Mouse (Mus musculus) heart, embryonic 11.5 days (tissue): Measurements from ENCODE around the gene Csrp3. TPM values are rescaled to one million over a fixed set of nuclear protein-coding genes. Genes with fewer than 3 reads are reported as not detected.

Experiments used
- ATAC-seq: fragments of 200-750 bp; cut with Nextera tagmentation; replicated peaks from 2 replicates; pipeline ENCODE4 v1.8.0; 2017; ENCODE audit warnings: moderate library complexity; ENCODE audit not compliant: insufficient number of reproducible peaks, low FRiP score, low TSS enrichment
- H3K27ac ChIP-seq: fragments of 300-500 bp; sonication (generic); 2 replicates; pipeline ENCODE4 v1.5.1; 2014; ENCODE audit warnings: mild to moderate bottlenecking, low read depth, low read length
- H3K27me3 ChIP-seq: fragments of 300-500 bp; sonication (generic); 2 replicates; pipeline ENCODE4 v1.6.1; 2014; ENCODE audit warnings: mild to moderate bottlenecking, low read length, mixed read lengths; ENCODE audit not compliant: control insufficient read depth, insufficient read depth
- H3K36me3 ChIP-seq: fragments of 300-500 bp; sonication (generic); 2 replicates; pipeline ENCODE4 v1.6.1; 2014; ENCODE audit warnings: mild to moderate bottlenecking, low read length, moderate library complexity, mixed read lengths; ENCODE audit not compliant: control insufficient read depth, insufficient read depth
- H3K4me1 ChIP-seq: fragments of 300-500 bp; sonication (generic); 2 replicates; pipeline ENCODE4 v1.6.1; 2014; ENCODE audit warnings: low read length; ENCODE audit not compliant: control insufficient read depth, insufficient read depth
- H3K4me2 ChIP-seq: fragments of 300-500 bp; sonication (generic); 2 replicates; pipeline ENCODE4 v1.6.1; 2014; ENCODE audit warnings: mild to moderate bottlenecking, moderate library complexity
- H3K4me3 ChIP-seq: fragments of 300-500 bp; sonication (generic); 2 replicates; pipeline ENCODE4 v1.5.1; 2014; ENCODE audit warnings: low read depth, low read length
- H3K9ac ChIP-seq: fragments of 300-500 bp; sonication (generic); 2 replicates; pipeline ENCODE4 v1.6.1; 2014; ENCODE audit warnings: mild to moderate bottlenecking, low read depth, low read length, moderate library complexity
- H3K9me3 ChIP-seq: fragments of 300-500 bp; sonication (generic); replicated peaks from 2 replicates; pipeline ENCODE4 v1.6.1; 2016; ENCODE audit warnings: low read length; ENCODE audit not compliant: control insufficient read depth
- WGBS: fragments of 180-500 bp; shearing (Covaris S2); extraction: QIAGEN DNeasy Blood & Tissue Kit; methylation state at CpG from one replicate; pipeline ENCODE4 v1.1.7; 2014; ENCODE audit not compliant: insufficient replicate concordance; 5-methylcytosine and 5-hydroxymethylcytosine counted together
- polyA plus RNA-seq: library from polyadenylated mRNA; unstranded; fragments of >200 nt; fragmentation: Nextera tagmentation; extraction: Ambion mirVana; gene quantifications from 2 replicates; pipeline ENCODE4 v1.2.1, GENCODE M21; 2014

The Csrp3 gene
- polyA plus RNA-seq, 1 experiment from 2014 or later = 1,436 TPM

- Histone ChIP-seq H3K9ac (no peak overlapping the region), H3K9me3 (no peaks in the 10 kb centered on the region), H3K27ac (peak overlapping the region; percentile 66), H3K36me3 (peaks cover under 1% of the 10 kb centered on the region; the same call in 1 of the 2 replicates), H3K4me1 (peaks cover 41% of the 10 kb centered on the region), H3K4me3 (no peak overlapping the region), H3K4me2 (no peak overlapping the region), H3K27me3 (no peaks in the 10 kb centered on the region)
- ATAC-seq = no peak
- WGBS = 46% methylated on average over 1 of the region's 1 CpGs
These were observed 15.1 kb downstream of the Csrp3 start for GRCm38 (mm10) chr7:48832735-48833134.

GRCm38 (mm10) chr7:48830395-48830794, 17.4 kb downstream of the Csrp3 start:
- Histone ChIP-seq H3K9ac (no peak overlapping the region), H3K4me2 (no peak overlapping the region), H3K27me3 (no peaks in the 10 kb centered on the region), H3K4me1 (peaks cover 48% of the 10 kb centered on the region), H3K27ac (peak overlapping the region; percentile 62; the same call in 1 of the 2 replicates), H3K9me3 (no peaks in the 10 kb centered on the region), H3K4me3 (no peak overlapping the region), H3K36me3 (peaks cover 9% of the 10 kb centered on the region; the same call in 1 of the 2 replicates)
- WGBS = 11% methylated on average over 2 of the region's 2 CpGs
- ATAC-seq = peak; percentile 68; the same call in 1 of the 2 replicates

GRCm38 (mm10) chr7:48829177-48829910, 18.5 kb downstream of the Csrp3 start:
- Histone ChIP-seq H3K4me3 (no peak overlapping the region), H3K4me2 (no peak overlapping the region), H3K27me3 (no peaks in the 10 kb centered on the region), H3K27ac (peak overlapping the region; percentile 47), H3K9me3 (no peaks in the 10 kb centered on the region), H3K4me1 (peaks cover 48% of the 10 kb centered on the region), H3K9ac (no peak overlapping the region), H3K36me3 (peaks cover 9% of the 10 kb centered on the region; the same call in 1 of the 2 replicates)
- no peak for ATAC-seq
- WGBS = 46% methylated on average over 5 of the region's 5 CpGs

GRCm38 (mm10) chr7:48825170-48825569, 22.7 kb downstream of the Csrp3 start:
- Histone ChIP-seq H3K27ac (peak overlapping the region; percentile 64), H3K9ac (no peak overlapping the region), H3K4me1 (peaks cover 16% of the 10 kb centered on the region), H3K9me3 (no peaks in the 10 kb centered on the region), H3K27me3 (no peaks in the 10 kb centered on the region), H3K36me3 (peaks cover 9% of the 10 kb centered on the region; the same call in 1 of the 2 replicates), H3K4me3 (no peak overlapping the region), H3K4me2 (no peak overlapping the region)
- 44% methylated on average over 6 of the region's 6 CpGs for WGBS
- peak; percentile 60; the same call in 1 of the 2 replicates for ATAC-seq

GRCm38 (mm10) chr7:48824671-48825070, 23.2 kb downstream of the Csrp3 start:
- no peak overlapping the region for H3K4me3 ChIP-seq
- WGBS = 39% methylated on average over 1 of the region's 1 CpGs
- no peak overlapping the region for H3K4me2 ChIP-seq
- no peaks in the 10 kb centered on the region for H3K9me3 ChIP-seq
- no peak for ATAC-seq
- H3K27me3 ChIP-seq = no peaks in the 10 kb centered on the region
- peak overlapping the region; percentile 64 for H3K27ac ChIP-seq
- no peak overlapping the region for H3K9ac ChIP-seq
- peaks cover 16% of the 10 kb centered on the region for H3K4me1 ChIP-seq
- H3K36me3 ChIP-seq = peaks cover 9% of the 10 kb centered on the region; the same call in 1 of the 2 replicates

- Histone ChIP-seq H3K27ac (no peak overlapping the region), H3K9ac (no peak overlapping the region), H3K4me3 (no peak overlapping the region), H3K4me2 (no peak overlapping the region), H3K9me3 (no peaks in the 10 kb centered on the region), H3K27me3 (no peaks in the 10 kb centered on the region), H3K36me3 (peaks cover 9% of the 10 kb centered on the region; the same call in 1 of the 2 replicates), H3K4me1 (peaks cover 16% of the 10 kb centered on the region)
- no peak for ATAC-seq
- WGBS = 91% methylated on average over 3 of the region's 3 CpGs
These were observed 24.2 kb downstream of the Csrp3 start for GRCm38 (mm10) chr7:48823621-48824020.

GRCm38 (mm10) chr7:48821654-48822053, 26.2 kb downstream of the Csrp3 start:
- H3K9ac ChIP-seq = no peak overlapping the region
- no peaks in the 10 kb centered on the region for H3K9me3 ChIP-seq
- 86% methylated on average over 5 of the region's 5 CpGs for WGBS
- H3K27me3 ChIP-seq = no peaks in the 10 kb centered on the region
- peaks cover 6% of the 10 kb centered on the region; the same call in 1 of the 2 replicates for H3K36me3 ChIP-seq
- no peak overlapping the region for H3K27ac ChIP-seq
- no peak for ATAC-seq
- H3K4me1 ChIP-seq = peaks cover 16% of the 10 kb centered on the region
- H3K4me3 ChIP-seq = no peak overlapping the region
- H3K4me2 ChIP-seq = no peak overlapping the region

- H3K36me3 ChIP-seq = peaks cover 10% of the 10 kb centered on the region
These were observed 34.2 kb downstream of the Csrp3 start for GRCm38 (mm10) chr7:48813594-48813993.

GRCm38 (mm10) chr7:48812358-48812757, 35.5 kb downstream of the Csrp3 start:
- no peaks in the 10 kb centered on the region for H3K9me3 ChIP-seq
- no peak for ATAC-seq
- peaks cover 10% of the 10 kb centered on the region for H3K36me3 ChIP-seq
- H3K27me3 ChIP-seq = no peaks in the 10 kb centered on the region
- H3K4me3 ChIP-seq = no peak overlapping the region
- H3K4me1 ChIP-seq = no peaks in the 10 kb centered on the region
- no peak overlapping the region for H3K4me2 ChIP-seq
- no peak overlapping the region for H3K27ac ChIP-seq
- no peak overlapping the region for H3K9ac ChIP-seq

More at GRCm38 (mm10) chr7:48813594-48813993, 34.2 kb downstream of the Csrp3 start:
- Histone ChIP-seq H3K4me1 (no peaks in the 10 kb centered on the region), H3K4me2 (no peak overlapping the region), H3K27me3 (no peaks in the 10 kb centered on the region), H3K4me3 (no peak overlapping the region), H3K9ac (no peak overlapping the region), H3K9me3 (no peaks in the 10 kb centered on the region), H3K27ac (no peak overlapping the region)
- 95% methylated on average over 1 of the region's 1 CpGs for WGBS
- no peak for ATAC-seq
